Mouse (Mus musculus) limb, embryonic 14.5 days (tissue): ENCODE data around the gene Fabp2. TPM values are rescaled to one million over a fixed set of nuclear protein-coding genes. Genes with fewer than 3 reads are reported as not detected.

ENCODE experiments used
- ATAC-seq: fragments of 200-750 bp; cut with Nextera tagmentation; 2 replicates; pipeline ENCODE4 v1.8.0; 2017; ENCODE audit warnings: low read depth, moderate number of reproducible peaks, moderate TSS enrichment; ENCODE audit not compliant: low FRiP score
- DNase-seq: peaks from one replicate; pipeline ENCODE4 v3.0.0-alpha.2; 2015; ENCODE audit warnings: low spot score
- H3K27ac ChIP-seq: fragments of 300-500 bp; sonication (generic); replicated peaks from 2 replicates; pipeline ENCODE4 v1.5.1; 2014; ENCODE audit warnings: low read depth, mild to moderate bottlenecking, low read length, moderate library complexity, mixed read lengths
- H3K27me3 ChIP-seq: fragments of 300-500 bp; sonication (generic); 2 replicates; pipeline ENCODE4 v1.6.1; 2014; ENCODE audit warnings: low read length, mixed read lengths; ENCODE audit not compliant: control insufficient read depth, insufficient read depth
- H3K36me3 ChIP-seq: fragments of 300-500 bp; sonication (generic); 2 replicates; pipeline ENCODE4 v1.6.1; 2014; ENCODE audit warnings: mild to moderate bottlenecking, low read length, moderate library complexity, mixed read lengths; ENCODE audit not compliant: control insufficient read depth, insufficient read depth
- H3K4me1 ChIP-seq: fragments of 300-500 bp; sonication (generic); 2 replicates; pipeline ENCODE4 v1.6.1; 2014; ENCODE audit warnings: antibody characterized with exemption, low read length, mixed read lengths; ENCODE audit not compliant: control insufficient read depth, insufficient read depth
- H3K4me2 ChIP-seq: fragments of 300-500 bp; sonication (generic); replicated peaks from 2 replicates; pipeline ENCODE4 v1.6.1; 2014; ENCODE audit warnings: low read depth, mild to moderate bottlenecking, low read length, moderate library complexity; ENCODE audit not compliant: severe bottlenecking
- H3K4me3 ChIP-seq: fragments of 300-500 bp; sonication (generic); replicated peaks from 2 replicates; pipeline ENCODE4 v1.5.1; 2014; ENCODE audit warnings: low read length
- H3K9ac ChIP-seq: fragments of 300-500 bp; sonication (generic); 2 replicates; pipeline ENCODE4 v1.6.1; 2014; ENCODE audit warnings: mild to moderate bottlenecking, low read depth, low read length, moderate library complexity; ENCODE audit not compliant: severe bottlenecking
- H3K9me3 ChIP-seq: fragments of 300-500 bp; sonication (generic); 2 replicates; pipeline ENCODE4 v1.6.1; 2016; ENCODE audit warnings: low read length; ENCODE audit not compliant: control insufficient read depth
- POLR2A ChIP-seq: fragments of 200-500 bp; IDR thresholded peaks from 2 replicates; pipeline ENCODE4 v1.8.0; 2012; ENCODE audit warnings: inconsistent platforms, mild to moderate bottlenecking, moderate library complexity, borderline replicate concordance; ENCODE audit not compliant: insufficient read depth, insufficient read length; ENCODE audit errors: extremely low read depth
- WGBS: fragments of 180-500 bp; shearing (Covaris S2); extraction: QIAGEN DNeasy Blood & Tissue Kit; methylation state at CpG from one replicate; pipeline ENCODE4 v1.1.7; 2014; 5-methylcytosine and 5-hydroxymethylcytosine counted together
- polyA plus RNA-seq, 2 experiments: library from polyadenylated mRNA; depleted of rRNA in 1 of 2; stranded (reverse) in 1 of 2; unstranded in 1 of 2; fragments of >200 nt; fragmentation: Nextera tagmentation in 1 of 2; extraction: Ambion mirVana in 1 of 2; gene quantifications; 2 replicates each; pipeline versions ENCODE4 v1.2.1 to v1.2.3; 2012 to 2014

Gene Fabp2
- polyA plus RNA-seq, 2 experiments, result not detected

- ATAC-seq, result no peak
- H3K27me3 ChIP-seq, result no peaks in the 10 kb centered on the region
- WGBS, result 86% methylated on average over 4 of the region's 4 CpGs
- H3K9ac ChIP-seq, result no peak overlapping the region
- H3K36me3 ChIP-seq, result no peaks in the 10 kb centered on the region
- H3K4me3 ChIP-seq, result no peak overlapping the region
- no peaks in the 10 kb centered on the region for H3K4me1 ChIP-seq
- TF ChIP-seq POLR2A, result no peak
- H3K4me2 ChIP-seq, result no peak overlapping the region
- DNase-seq, result no peak
- H3K9me3 ChIP-seq, result no peaks in the 10 kb centered on the region
- H3K27ac ChIP-seq, result no peak overlapping the region
These were observed 29.8 kb upstream of the Fabp2 start for GRCm38 (mm10) chr3:122865092-122865491.

- H3K36me3 ChIP-seq, result no peaks in the 10 kb centered on the region
- 100% methylated on average over 1 of the region's 1 CpGs for WGBS
- no peak for TF ChIP-seq POLR2A
These were observed 26.6 kb upstream of the Fabp2 start for GRCm38 (mm10) chr3:122868270-122868669.

GRCm38 (mm10) chr3:122871596-122871995 lies 23.3 kb upstream of the Fabp2 start:
- ATAC-seq, result no peak
- Histone ChIP-seq H3K27ac (no peak overlapping the region), H3K9me3 (no peaks in the 10 kb centered on the region), H3K4me1 (no peaks in the 10 kb centered on the region), H3K9ac (no peak overlapping the region), H3K4me2 (no peak overlapping the region), H3K4me3 (no peak overlapping the region), H3K27me3 (no peaks in the 10 kb centered on the region), H3K36me3 (no peaks in the 10 kb centered on the region)
- WGBS, result 87% methylated on average over 1 of the region's 1 CpGs
- no peak for DNase-seq
- no peak for TF ChIP-seq POLR2A

More at GRCm38 (mm10) chr3:122868270-122868669, 26.6 kb upstream of the Fabp2 start:
- DNase-seq (no peak), ATAC-seq (no peak)
- Histone ChIP-seq H3K4me1 (no peaks in the 10 kb centered on the region), H3K9me3 (no peaks in the 10 kb centered on the region), H3K4me2 (no peak overlapping the region), H3K4me3 (no peak overlapping the region), H3K27me3 (no peaks in the 10 kb centered on the region), H3K9ac (no peak overlapping the region), H3K27ac (no peak overlapping the region)

- no peak for TF ChIP-seq POLR2A
- Histone ChIP-seq H3K27me3 (no peaks in the 10 kb centered on the region), H3K4me3 (no peak overlapping the region), H3K36me3 (no peaks in the 10 kb centered on the region), H3K9me3 (no peaks in the 10 kb centered on the region), H3K4me1 (no peaks in the 10 kb centered on the region), H3K9ac (no peak overlapping the region), H3K4me2 (no peak overlapping the region), H3K27ac (no peak overlapping the region)
- ATAC-seq (no peak), DNase-seq (no peak)
- 89% methylated on average over 2 of the region's 2 CpGs for WGBS
These were observed 18.0 kb upstream of the Fabp2 start for GRCm38 (mm10) chr3:122876870-122877269.

GRCm38 (mm10) chr3:122877543-122877942 lies 17.3 kb upstream of the Fabp2 start:
- no peak for DNase-seq

More at GRCm38 (mm10) chr3:122877543-122877942, 17.3 kb upstream of the Fabp2 start:
- no peaks in the 10 kb centered on the region for H3K27me3 ChIP-seq
- H3K4me3 ChIP-seq, result no peak overlapping the region
- H3K27ac ChIP-seq, result no peak overlapping the region
- WGBS, result 91% methylated on average over 3 of the region's 3 CpGs
- H3K36me3 ChIP-seq, result no peaks in the 10 kb centered on the region
- H3K4me2 ChIP-seq, result no peak overlapping the region
- H3K4me1 ChIP-seq, result no peaks in the 10 kb centered on the region
- no peak for ATAC-seq
- H3K9ac ChIP-seq, result no peak overlapping the region
- no peak for TF ChIP-seq POLR2A
- H3K9me3 ChIP-seq, result no peaks in the 10 kb centered on the region
